Mouse (Mus musculus): ENCODE results near the gene 4931440F15Rik.

Gene 4931440F15Rik

DNA sequence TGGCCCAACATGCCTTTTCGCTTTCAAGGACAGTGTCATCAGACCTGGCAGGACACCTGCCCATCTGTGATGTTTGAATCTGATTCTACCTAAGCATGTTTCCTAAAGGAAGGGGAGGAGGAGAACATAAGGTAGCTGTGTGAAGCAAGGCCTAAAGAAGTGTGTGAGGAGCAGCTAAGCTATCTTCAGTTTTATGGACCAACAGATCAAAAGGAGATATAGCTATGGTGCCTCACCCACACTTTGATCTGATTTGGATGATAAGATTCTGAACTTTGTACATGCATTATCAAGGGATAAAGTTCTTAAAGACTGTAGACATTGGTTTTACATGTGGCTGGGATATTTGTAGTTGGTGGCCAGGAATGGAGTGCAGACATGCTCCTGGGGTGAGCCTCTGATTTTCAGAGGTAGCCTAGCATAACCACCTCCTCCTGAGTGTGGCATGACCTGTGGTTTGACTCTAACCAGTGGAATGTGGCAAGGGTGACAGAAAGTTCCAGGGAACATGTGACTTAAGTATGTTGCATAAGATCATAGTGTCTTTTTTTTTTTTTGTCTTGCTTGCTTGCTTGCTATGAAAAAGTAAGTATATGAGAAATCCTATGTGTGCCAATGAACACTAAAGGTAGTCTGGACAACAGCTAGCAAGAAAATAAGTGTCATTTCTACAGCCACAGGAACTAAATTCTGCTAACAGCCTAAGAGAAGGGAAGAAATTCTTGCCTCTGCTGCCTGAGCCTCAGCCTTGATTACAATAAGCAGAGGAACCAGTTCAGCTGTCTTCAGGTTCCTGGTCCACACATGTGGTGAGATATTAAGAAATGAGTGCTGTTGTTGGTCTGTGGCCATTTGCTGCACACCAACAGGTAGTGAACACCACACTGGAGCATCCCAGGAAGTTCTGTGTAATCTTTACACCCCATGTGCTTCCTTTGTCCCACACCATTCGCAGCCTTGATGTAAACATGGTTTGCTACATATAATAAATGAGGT, 23.7 kb downstream of the 4931440F15Rik start:
- DNase-seq = no peak

DNA sequence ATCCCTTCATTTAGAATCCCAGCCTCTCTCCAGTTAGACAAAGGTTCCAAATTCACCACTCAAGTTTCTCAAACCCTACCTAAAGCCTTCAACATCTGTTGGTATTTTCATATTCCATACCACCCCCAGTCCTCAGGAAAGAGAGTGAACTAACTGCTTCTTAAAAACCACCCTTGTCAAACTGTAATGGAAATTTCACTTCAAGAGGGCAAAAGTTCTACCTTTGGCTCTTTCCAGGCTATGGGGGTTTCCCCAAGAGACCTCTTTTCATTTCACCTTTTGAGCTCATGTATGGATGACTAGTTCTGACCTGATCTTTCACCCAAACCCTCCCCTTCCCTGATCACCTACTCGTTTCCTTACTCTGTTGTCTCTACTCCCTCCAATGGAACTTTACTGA, 25.6 kb downstream of the 4931440F15Rik start:
- no peak for DNase-seq

DNA sequence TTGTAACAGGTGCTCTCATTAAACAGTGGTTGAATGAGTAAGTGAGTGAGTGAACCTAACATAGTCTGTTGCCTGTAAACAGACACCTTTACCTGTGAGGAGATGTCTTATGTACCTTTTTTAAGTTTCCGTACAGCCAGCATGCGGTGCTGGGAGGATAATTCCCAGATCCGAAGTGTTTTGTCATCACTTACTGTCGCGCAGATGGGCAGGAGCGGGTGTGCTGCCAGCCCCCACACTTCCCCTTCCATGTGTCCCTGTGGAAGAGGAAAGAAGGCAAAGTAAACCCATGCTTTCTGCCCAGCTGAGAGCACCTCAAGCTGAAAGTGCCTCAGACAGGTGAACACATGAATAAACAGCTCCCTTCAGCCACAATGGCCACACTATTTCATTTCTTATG, 30.4 kb downstream of the 4931440F15Rik start:
- no peak for DNase-seq

DNA sequence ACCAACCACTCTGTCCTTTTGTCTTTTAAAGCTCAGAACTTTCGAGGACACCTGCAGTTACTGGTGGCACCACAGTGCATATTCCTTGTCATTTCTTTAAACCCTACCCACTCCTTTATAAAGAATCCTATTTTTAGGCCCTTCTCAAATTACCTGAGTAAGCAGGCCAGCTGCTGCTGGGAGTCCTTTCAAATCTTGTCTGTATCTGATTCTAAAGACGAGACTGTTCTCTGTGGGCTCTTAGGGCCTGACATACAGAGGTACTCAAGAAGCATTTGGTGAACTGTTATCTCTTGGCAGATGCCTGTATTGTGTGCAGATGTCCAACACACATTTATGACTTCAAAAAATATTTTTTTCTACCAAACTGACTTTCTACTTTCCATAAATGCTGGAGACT, 31.0 kb downstream of the 4931440F15Rik start:
- no peak for DNase-seq

DNA sequence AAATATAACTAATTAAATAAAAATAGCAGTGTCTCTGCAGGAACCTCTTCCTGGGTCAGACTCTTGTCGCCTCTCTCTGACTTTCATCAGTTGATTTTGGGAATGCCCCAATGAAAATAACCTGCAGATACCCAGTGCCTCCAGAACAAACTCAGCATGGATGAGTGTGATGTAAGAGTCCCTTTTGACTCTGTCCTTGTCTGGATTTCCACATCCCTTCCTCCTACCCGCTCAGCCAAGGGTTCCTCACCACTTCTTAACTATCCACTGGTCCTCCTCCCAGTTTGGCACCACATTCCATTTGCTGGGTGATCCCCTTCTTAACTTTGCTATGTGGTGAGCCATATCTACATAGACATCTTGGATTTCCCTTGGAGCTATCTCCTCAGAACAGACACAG, 34.7 kb downstream of the 4931440F15Rik start:
- no peak for DNase-seq

DNA sequence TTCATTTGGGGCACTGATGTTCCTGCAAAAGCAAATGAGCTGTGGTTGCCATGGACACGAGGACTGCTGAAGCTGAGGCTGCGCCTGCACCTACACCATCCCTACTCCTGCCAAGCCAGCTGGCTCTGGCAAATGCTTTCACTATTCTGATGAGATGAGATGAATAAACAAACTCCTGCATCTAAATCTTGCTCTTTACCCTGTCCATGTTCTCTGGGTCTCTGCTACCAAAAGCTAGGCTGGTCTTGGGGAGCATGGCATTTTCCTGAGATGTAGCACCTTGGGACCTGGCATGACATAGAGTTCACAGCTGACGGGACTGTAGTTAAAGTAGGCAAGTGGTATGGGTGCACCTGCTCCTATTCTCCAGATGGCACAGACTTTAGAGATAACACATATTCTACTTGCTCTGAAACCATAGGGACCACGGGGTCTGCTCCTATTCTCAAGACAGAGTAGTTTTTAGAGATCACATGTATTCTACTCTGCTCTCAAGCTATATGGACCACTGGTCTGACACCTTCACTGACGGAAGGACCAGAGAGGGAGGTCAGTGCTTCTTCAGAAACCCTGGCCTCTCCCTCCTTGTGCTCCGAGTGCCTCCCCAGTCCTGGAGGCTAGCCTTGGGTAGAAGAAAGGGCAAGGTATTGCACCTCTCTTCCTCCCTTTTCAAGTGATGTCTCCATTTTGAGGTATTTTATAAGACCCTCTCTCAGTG, 36.4 kb downstream of the 4931440F15Rik start:
- no peak for DNase-seq

DNA sequence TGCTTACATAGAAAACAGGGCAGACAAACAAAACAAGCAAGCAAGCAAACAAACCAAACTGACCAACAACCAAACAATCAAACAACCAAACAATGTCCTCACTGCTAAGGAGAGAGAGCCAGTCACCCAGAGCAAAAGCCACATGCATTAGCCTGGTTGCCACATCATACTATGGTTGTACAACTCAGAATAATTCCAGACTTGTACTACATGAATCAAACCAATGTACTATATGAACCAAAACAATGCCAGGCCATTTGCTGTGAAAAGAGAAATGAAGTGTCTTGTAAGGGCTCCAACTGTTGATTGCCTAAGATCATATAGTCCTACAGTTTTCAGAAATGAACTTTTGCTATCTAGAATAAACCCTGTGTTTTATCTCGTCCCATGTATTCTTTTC, 37.0 kb downstream of the 4931440F15Rik start:
- no peak for DNase-seq

DNA sequence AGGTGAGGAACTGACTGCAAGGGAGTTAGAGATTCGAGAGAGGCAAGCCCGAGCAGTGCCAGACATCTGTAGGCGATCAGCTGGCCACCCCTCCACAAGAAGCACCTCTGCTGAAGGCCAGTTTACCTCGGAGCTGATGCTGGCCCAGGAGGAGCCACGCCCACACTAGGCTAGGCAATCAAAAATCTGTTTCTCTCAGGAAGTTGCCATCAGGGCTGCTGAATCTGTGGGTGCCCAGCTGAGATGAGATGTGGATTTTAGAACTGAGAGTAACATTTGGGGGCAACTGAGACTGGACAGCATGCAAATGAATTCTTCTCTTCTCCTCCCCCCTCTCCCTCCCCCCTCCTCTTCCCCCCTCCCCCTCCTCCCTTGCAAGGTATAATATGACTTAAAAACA, 38.0 kb downstream of the 4931440F15Rik start:
- no peak for DNase-seq

DNA sequence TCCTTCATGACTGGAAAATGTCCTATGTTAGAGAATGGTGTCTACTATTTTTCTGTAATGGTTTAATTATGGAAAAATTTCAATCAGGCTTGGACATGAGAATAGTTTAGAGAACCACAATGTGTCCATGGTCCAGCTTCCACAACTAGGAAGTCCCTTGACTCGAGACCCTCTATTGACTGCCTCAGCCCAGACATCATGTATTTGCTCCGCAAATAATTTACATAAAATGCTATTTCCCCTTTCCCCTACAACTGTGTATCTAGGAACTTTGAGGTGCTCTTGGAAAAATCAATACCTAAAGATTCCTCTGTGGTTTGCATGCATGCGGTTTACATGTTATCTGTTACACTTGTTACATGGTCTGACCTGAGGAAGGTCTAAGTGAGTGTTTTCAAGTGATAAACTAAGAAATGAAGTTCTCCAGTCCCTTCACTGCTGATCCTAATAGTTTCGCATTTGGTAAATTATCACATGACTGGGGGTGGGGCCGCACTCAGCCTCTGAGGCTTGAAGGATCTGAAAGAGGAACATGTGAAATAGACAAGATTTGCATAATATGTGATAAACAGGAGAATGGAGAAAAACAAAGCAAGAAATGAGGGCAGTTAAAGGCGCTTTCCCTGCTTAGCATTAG, 38.8 kb downstream of the 4931440F15Rik start:
- DNase-seq = no peak

DNA sequence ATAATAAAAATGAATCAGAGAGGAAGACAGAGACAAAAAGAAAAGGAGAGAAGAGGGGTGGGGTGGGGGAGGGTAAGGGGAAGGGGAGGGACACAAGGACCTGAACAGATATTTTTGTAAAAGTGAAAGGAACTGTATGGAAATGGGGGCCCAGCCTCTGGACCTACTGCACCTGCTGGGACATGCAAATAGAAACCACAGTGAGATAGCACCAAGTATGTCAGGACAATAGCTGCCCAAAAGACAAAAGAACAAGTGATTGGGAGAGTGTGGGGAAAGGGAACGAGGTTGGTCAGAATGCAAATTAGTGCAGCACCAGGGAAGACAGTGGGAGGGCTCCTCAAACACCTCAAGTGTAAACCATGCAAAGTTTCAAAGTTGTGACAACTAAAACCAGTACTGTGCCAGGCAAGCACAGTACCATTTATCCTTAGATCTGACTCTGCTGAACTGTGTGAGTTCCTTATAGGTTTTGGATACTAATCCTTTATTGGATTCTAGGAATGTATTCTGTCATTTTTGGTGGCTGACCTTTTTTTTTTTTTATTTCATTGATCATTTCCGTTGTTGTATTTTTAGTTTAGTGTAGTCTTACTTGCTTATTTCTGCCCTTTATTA, 46.0 kb downstream of the 4931440F15Rik start:
- DNase-seq = no peak

DNA sequence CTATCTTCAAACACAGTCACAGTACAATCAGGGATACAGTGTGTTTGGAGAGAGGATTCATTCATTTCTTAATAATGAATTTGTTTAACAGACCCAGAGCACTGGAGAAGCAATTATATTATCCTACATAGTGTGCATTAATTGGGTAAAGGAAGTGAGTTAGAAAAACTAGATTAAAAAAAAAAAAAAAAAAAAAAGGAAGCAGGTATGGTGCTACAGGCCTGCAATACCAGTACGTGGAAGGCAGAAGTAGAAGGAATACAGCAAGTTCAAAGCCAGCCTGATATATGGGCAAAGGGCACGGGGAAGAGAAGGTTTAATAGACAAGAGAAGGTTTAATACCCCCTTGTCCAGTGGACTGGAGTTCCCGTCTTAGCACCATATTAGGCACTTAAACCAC, 46.5 kb downstream of the 4931440F15Rik start:
- no peak for DNase-seq

DNA sequence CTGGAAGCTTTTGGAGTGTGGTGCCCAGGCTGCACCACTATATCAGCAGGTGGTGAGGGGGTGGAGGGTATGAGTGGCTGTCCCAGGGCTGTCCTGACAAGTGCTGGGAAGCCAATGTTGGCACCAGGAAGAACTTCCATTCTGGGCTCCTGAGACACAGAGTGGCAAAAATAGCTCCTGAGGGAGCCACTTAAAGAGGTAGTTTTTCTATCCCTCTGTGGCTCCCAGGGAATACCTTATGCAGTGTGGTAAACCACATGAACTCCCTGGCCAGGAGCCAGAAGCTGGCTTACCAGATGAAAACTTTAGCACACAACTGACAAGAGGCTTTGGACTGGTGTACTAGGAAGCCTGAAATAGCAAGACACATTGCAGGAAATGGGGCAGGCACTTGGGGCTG, 47.5 kb downstream of the 4931440F15Rik start:
- peak; percentile 6 for DNase-seq

DNA sequence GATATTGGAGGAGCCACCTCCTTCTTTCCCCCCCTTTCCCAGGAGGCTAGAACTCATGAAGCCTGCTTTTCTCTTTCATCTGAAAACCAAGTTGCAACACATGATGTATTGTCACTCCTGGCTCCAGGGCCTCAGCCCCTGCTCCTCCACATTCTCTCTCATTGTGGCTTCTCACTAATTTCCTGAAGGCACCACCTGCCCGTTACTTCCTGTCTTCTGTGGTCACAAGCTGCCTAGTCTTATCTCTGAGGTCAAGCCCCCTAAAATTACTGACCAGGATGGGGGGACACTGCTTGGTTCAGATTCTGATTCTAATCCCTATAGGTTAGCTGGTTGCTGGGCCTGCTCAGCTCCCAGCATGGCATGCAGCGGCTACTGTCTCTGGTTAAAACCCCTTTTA, 50.7 kb downstream of the 4931440F15Rik start:
- DNase-seq = no peak

DNA sequence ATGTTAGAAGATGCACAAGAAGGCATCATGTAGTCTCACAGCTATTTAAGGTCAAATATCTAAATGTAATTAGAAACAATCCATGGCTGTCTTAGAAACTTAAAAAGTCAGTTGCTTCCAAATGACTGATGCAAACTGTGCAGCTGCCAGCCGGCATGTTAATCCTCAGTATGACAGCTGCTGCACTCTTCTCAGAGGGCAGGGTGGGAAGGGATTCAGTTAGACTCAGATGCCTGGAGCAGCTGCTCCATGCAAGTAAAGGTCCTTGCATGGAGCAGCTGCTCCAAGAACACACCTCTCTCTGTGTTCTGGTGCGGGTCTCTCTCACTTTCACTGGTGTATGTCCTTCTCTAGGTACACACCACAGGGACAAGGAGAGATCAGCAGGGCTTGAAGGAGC, 51.2 kb downstream of the 4931440F15Rik start:
- DNase-seq = no peak
